Mouse (Mus musculus) layer of hippocampus, postnatal 14 days (tissue): ENCODE data around the gene Elavl1. TPM values are rescaled to one million over a fixed set of nuclear protein-coding genes. Genes with fewer than 3 reads are reported as not detected.

ENCODE experiments used
- total RNA-seq, 2 experiments: library from RNA; stranded (reverse); gene quantifications; 2 replicates each; pipeline ENCODE4 v1.2.3; 2021

Elavl1 gene
- total RNA-seq, 2 experiments from 2014 or later: 75.5 to 79.0 TPM

Other genes starting within 250 kb of the Elavl1 start
- gene Cd209f, start 219.6 kb downstream of the Elavl1 start, total RNA-seq: under 1 TPM in 1 of 2 experiments, not detected in 1; 0.46 TPM
- not detected for gene Cd209g, start 191.3 kb downstream of the Elavl1 start, total RNA-seq
- gene Evi5l, start 158.8 kb downstream of the Elavl1 start, total RNA-seq: 100 to 1,000 TPM; 110 to 121 TPM
- 10 to 100 TPM; 44.3 to 50.3 TPM for gene Prr36, start 108.0 kb downstream of the Elavl1 start, total RNA-seq
- gene Lrrc8e, start 98.6 kb downstream of the Elavl1 start, total RNA-seq: under 1 TPM in 1 of 2 experiments, not detected in 1; 0.07 TPM
- gene Map2k7, start 86.7 kb downstream of the Elavl1 start, total RNA-seq: 10 to 100 TPM; 81.2 to 84.5 TPM
- under 1 TPM in 1 of 2 experiments, not detected in 1; 0.14 TPM for gene Gm49320, start 86.5 kb downstream of the Elavl1 start, total RNA-seq
- gene Tgfbr3l, start 77.2 kb downstream of the Elavl1 start, total RNA-seq: 10 to 100 TPM in 1 of 2 experiments, 1 to 10 TPM in 1; 7.5 to 10.6 TPM
- 10 to 100 TPM; 23.8 to 26.2 TPM for gene Snapc2, start 72.3 kb downstream of the Elavl1 start, total RNA-seq
- gene Ctxn1, start 66.1 kb downstream of the Elavl1 start, total RNA-seq: 100 to 1,000 TPM; 431 to 433 TPM
- 10 to 100 TPM; 69.2 to 70.7 TPM for gene Timm44, start 49.5 kb downstream of the Elavl1 start, total RNA-seq
- 10 to 100 TPM; 23.4 to 30.7 TPM for gene Ccl25, start 203 bp downstream of the Elavl1 start, total RNA-seq
- gene Cers4, start 167.6 kb upstream of the Elavl1 start, total RNA-seq: 10 to 100 TPM; 36.5 to 40.6 TPM